Mouse (Mus musculus) heart, adult 2 months (tissue): ENCODE results near the gene Gatad2b.

ENCODE experiments used
- CTCF ChIP-seq: fragments of 200-600 bp; IDR thresholded peaks from 2 replicates; pipeline ENCODE4 v1.8.1; 2022; ENCODE audit warnings: antibody characterized with exemption, mild to moderate bottlenecking, moderate library complexity
- POLR2A ChIP-seq: fragments of 200-500 bp; IDR thresholded peaks from 2 replicates; pipeline ENCODE4 v1.6.1; 2011; ENCODE audit warnings: mild to moderate bottlenecking, low read depth, low read length, control low read depth; ENCODE audit not compliant: insufficient read depth

DNA sequence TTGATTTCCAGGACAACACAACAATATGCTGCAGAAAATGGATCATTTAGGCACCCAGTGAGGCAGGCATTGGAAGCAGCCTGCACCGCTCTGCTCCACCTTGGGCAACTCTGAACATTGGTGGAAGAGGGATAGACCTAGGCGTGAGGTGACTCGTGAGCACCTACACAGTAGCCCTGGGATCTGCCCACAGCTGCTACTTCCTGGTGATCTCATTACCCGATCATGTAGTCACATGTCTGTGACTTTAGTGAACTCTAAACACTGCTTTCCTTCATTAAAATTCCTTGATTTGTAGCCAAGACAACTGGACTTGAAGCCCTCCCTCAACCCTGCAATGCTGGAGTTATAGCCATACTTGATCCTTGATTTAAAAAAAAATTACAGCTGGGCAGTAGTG, 81.4 kb downstream of the Gatad2b start:
- TF ChIP-seq CTCF, result no peak
- no peak for TF ChIP-seq POLR2A
